Mouse (Mus musculus): ENCODE data around the gene Dock2. TPM values are rescaled to one million over a fixed set of nuclear protein-coding genes. Genes with fewer than 3 reads are reported as not detected.

Gene Dock2
- total RNA-seq, 2 experiments from 2014 or later: 83.5 to 100 TPM

- no peak; the same call in 1 of the 2 replicates for ATAC-seq (replicated peaks; ENCODE audit: poor library complexity)
Measured at GRCm38 (mm10) chr11:34770666-34771065, 13.0 kb downstream of the Dock2 start.

DNA sequence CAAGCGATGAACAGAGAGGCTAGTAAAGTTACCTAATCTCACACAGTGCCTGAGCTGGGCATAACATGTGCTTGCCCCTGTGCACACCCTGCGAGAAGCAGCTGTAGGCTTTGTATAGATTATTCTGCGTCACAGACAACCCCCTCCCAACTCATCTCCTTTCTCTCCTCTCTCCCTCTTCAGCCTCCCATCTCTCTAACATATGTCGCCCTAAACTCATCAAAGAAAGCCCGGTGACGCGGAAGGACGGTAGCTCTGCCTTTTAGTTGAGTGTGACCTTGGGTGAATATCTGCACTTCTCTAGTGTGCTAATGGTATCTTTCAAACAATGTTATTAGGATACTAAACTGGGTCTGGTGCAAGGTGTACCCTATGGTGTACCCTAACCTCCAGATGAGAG, 13.7 kb downstream of the Dock2 start:
- ATAC-seq (replicated peaks; ENCODE audit: poor library complexity): no peak

DNA sequence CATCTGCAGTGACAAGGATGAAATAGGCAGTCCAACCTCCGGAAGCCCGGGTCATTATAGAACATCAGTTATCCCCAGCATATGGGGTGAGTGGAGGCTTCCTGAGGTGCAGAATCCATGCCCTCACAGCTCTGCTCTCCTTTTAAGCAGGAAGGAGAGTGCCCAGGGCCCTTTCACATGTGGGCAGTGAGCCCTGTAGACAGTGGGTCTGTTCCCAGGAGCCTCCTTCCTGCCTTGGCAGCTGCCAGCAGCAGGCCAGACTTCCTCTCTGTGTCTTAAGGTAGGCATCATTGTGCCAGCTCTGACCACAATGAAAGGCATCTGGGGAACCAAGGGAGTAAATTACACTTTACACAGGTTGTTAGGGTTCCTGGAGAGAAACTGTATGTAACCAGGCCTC, 14.3 kb downstream of the Dock2 start:
- ATAC-seq (replicated peaks; ENCODE audit: poor library complexity): peak; percentile 12; the same call in 1 of the 2 replicates

GRCm38 (mm10) chr11:34763739-34764361, 19.8 kb downstream of the Dock2 start:
- no peak for ATAC-seq (replicated peaks; ENCODE audit: poor library complexity)

DNA sequence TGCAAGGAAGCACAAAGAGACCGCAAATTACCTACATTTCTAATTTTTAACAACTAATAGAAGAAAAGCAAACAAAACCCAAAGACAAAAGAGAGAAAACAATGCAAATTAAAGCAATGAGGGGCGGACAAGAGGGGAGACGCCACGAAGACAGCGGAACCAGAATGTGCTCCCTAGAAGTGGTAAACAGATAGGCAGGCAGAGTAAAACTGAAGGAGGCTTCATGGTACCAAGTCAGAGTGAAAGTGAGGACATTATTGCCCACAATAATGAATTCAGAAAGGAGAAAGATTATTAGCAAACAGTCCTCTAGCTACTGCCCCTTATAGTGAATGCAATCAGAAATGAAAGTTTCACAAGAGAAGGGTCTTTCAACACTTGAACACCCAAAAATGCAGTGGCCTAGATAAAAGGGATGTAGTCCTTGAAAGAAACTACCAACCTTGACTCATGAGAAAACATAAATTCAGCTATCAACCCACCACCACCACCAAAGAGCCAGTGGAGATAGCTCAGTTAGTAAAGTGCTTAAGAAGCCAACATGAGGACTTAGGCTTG, 21.0 kb downstream of the Dock2 start:
- ATAC-seq (replicated peaks; ENCODE audit: poor library complexity): peak; percentile 71

GRCm38 (mm10) chr11:34762125-34762524, 21.6 kb downstream of the Dock2 start:
- ATAC-seq (replicated peaks; ENCODE audit: poor library complexity): peak; percentile 62

DNA sequence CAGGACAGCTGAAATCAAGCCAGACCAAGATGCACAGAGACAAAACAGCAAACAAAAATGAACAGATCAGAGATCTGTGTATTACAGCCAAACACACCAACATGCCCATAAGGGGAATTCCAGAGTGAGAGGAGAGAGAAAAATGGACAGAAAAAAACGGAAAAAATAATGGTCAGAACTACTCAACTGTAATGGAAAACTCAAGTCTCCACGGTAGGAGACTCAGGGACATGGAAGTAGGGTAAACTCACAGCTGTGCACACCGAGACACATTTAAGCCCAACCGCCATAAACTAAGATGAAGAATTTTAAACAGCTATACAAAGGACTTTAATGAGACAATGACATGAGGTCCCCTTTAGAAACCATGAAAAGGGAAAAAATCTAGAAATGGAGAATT, 24.1 kb downstream of the Dock2 start:
- ATAC-seq (replicated peaks; ENCODE audit: poor library complexity): no peak

DNA sequence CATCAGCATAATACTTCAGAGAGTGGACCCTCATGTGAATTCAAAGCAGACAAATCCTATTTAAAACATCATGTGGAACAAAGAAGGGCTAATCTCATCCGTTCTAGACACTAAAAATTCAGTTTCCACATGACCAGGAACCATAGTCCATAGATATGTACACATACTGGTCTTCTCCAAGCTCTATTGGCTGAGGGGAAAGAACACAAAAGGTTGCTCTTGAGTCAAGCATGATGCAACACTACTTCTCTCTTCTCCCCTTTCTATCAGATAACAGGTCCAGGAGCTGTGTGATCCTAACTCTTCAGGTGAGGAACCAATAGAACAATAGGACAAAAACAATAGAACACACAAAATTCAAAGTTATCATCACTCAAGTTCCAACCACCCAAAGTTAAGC, 42.6 kb downstream of the Dock2 start:
- ATAC-seq (replicated peaks; ENCODE audit: poor library complexity): no peak; the same call in 1 of the 2 replicates

- no peak for ATAC-seq (replicated peaks; ENCODE audit: poor library complexity)
Measured at GRCm38 (mm10) chr11:34739816-34740215, 43.9 kb downstream of the Dock2 start.

DNA sequence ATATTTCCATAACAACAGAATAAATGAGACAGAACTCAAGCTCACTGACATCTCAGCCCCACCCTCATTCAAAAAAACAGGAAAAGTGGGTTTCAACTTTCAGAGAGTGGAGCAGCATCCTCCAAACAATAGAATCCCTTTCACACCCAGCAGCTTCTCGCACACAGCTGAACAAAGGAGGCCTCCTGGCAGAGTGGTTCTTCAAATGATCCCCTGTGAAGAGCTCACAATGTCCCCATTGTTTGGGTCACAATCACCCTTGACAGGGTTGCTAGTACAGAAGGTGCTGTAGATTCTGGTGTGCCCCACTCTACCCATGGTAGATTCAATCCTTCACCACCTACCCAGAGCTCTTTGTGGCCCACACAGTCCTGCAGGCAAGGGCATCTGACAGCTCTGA, 44.7 kb downstream of the Dock2 start:
- no peak for ATAC-seq (replicated peaks; ENCODE audit: poor library complexity)

GRCm38 (mm10) chr11:34737193-34737592, 46.5 kb downstream of the Dock2 start:
- ATAC-seq (replicated peaks; ENCODE audit: poor library complexity): peak; percentile 82

GRCm38 (mm10) chr11:34734033-34734432, 49.7 kb downstream of the Dock2 start:
- no peak for ATAC-seq (replicated peaks; ENCODE audit: poor library complexity)

DNA sequence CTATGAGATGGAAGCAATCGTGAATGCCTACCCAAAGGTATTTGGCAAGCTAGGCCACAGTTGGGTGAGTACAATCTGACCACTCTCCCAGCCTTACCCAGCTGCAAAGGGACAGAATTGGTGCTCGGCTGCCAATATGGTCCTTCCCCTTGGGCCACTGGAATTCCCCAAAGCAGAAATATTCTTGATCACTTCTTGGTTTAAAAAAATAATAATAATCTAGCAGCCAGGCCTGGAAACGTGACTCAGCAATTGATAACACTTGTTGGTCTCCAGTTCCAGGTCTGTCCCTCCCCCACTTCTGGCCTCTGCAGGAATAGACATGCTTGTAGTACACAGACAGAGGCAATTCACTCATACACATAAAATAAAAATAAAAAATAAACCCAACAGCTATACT, 56.2 kb downstream of the Dock2 start:
- ATAC-seq (replicated peaks; ENCODE audit: poor library complexity): peak; percentile 61

DNA sequence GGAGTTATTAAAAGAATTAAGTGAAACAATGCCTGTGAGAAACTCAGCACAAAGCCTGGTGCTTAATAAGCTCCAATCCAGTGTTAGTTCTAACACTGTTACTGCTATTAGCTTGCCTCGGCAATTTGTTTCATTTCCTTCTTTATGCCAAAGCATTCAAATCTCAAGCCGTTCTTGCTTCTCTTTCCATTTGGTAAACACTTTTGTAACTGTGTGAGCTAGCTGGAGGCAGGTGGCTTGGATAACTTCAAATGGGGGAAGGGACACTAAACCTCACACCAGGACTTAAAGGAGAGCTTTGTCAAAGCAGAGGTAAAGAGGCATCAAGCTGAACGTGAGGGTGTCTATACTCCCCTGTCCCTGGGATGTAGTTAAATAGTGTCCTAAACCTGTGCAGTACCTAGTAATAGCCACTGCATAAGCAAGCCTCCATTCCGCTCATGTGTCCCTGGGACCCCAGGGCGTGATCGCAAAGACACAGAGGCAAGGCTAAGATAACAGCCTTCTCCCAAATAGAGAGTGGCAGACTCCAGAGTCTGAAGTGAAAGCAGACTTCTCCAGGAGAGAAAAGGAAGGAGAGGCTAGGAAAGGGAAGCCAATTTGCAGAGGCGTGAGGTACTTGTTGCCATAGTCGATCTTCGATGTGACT, 56.9 kb downstream of the Dock2 start:
- ATAC-seq (replicated peaks; ENCODE audit: poor library complexity): no peak; the same call in 1 of the 2 replicates

DNA sequence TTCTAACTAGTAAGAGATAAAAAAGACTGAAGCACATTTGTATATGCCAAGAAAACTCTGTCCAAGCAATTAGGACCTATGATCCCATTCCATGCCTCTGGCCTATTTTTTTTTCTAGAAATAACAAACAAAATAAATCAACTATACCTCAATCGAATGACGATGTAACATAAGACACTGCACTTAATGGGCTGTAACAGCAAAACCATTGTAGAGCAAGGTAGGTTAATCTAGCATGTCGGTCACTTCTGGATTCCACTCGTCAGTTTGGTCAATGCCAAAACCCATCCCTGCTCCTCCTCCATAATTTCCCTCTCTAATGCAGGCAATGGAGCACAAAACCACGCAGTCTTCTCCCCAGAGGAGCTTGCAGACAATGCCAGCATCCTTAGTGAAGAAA, 70.3 kb downstream of the Dock2 start:
- no peak for ATAC-seq (replicated peaks; ENCODE audit: poor library complexity)

DNA sequence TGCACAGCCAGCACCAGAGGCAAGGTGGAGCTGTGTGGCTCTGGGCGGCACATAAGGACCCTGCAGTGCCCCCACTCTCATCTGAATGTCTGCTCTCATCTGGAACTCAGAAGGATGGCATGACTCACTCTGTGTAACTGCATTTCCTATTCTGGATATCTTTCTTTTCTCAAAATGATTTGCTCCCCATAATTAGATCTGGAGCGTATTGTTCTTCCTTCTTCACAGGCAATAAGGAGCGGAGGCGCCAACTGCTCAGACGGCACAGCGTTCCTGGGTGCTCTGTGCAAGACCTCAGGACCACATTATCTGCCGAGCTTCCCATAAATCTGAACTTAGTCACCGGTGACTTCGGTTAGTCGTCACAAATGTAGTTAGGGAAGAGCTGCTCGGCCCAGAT, 75.4 kb downstream of the Dock2 start:
- ATAC-seq (replicated peaks; ENCODE audit: poor library complexity): no peak

GRCm38 (mm10) chr11:34707360-34707759, 76.3 kb downstream of the Dock2 start:
- peak; percentile 92 for ATAC-seq (replicated peaks; ENCODE audit: poor library complexity)

- ATAC-seq (replicated peaks; ENCODE audit: poor library complexity): no peak
Measured at GRCm38 (mm10) chr11:34705108-34705446, 78.6 kb downstream of the Dock2 start.

GRCm38 (mm10) chr11:34704384-34705107, 79.1 kb downstream of the Dock2 start:
- no peak for ATAC-seq (replicated peaks; ENCODE audit: poor library complexity)

GRCm38 (mm10) chr11:34703851-34704250, 79.8 kb downstream of the Dock2 start:
- ATAC-seq (replicated peaks; ENCODE audit: poor library complexity): no peak

DNA sequence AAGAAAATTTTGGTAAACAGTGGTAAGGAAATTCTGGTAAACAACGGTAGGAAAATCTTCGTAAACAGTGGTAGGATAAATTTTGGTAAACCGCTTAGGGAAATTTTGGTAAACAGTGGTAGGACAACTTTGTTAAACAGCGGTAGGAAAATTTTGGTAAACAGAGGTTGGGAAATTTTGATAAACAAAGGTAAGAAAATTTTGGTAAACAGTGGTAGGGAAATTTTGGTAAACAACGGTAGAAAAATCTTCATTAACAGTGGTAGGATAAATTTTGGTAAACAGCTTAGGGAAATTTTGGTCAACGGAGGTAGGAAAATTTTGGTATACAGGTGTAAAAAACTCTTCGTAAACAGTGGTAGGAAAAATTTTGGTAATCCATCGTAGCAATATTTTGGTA, 101.9 kb downstream of the Dock2 start:
- ATAC-seq (replicated peaks; ENCODE audit: poor library complexity): peak; percentile 29; the same call in 1 of the 2 replicates

DNA sequence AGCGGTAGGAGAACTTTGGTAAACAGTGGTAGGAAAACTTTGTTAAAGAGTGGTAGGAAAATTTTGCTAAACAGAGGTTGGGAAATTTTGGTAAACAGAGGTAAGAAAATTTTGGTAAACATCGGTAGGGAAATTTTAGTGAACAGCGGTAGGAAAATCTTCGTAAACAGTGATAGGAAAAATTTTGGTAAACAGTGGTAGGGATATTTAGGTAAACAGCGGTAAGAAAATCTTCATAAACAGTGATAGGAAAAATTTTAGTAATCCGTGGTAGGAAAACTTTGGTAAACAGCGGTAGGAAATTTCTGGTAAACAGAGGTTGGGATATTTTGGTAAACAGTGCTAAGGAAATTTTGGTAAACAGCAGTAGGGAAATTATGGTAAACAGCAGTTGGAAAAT, 239.1 kb downstream of the Dock2 start:
- ATAC-seq (replicated peaks; ENCODE audit: poor library complexity): no peak
